Mouse (Mus musculus) hindbrain, embryonic 15.5 days (tissue): ENCODE measurements around the gene Lipe. TPM values are rescaled to one million over a fixed set of nuclear protein-coding genes. Genes with fewer than 3 reads are reported as not detected.
A peak's percentile ranks its signal among the peaks of the same experiment; 100 is the strongest.
"Not testable (repeated sequence)": the region's sequence is repeated elsewhere in the genome, so short reads cannot be mapped to it uniquely, and the experiment has no call there.

Source experiments
- ATAC-seq: fragments of 200-750 bp; cut with Nextera tagmentation; 2 replicates; pipeline ENCODE4 v1.8.0; 2017; ENCODE audit warnings: low read depth, moderate number of reproducible peaks, moderate TSS enrichment; ENCODE audit not compliant: low FRiP score
- H3K27ac ChIP-seq: fragments of 300-500 bp; sonication (generic); replicated peaks from 2 replicates; pipeline ENCODE4 v1.5.1; 2015; ENCODE audit warnings: mild to moderate bottlenecking, inconsistent platforms
- H3K27me3 ChIP-seq: fragments of 300-500 bp; sonication (generic); 2 replicates; pipeline ENCODE4 v1.6.1; 2015; ENCODE audit warnings: control low read depth, inconsistent platforms
- H3K36me3 ChIP-seq: fragments of 300-500 bp; sonication (generic); 2 replicates; pipeline ENCODE4 v1.6.1; 2015; ENCODE audit warnings: control low read depth, inconsistent platforms
- H3K4me1 ChIP-seq: fragments of 300-500 bp; sonication (generic); replicated peaks from 2 replicates; pipeline ENCODE4 v1.6.1; 2015; ENCODE audit warnings: control low read depth, inconsistent platforms
- H3K4me2 ChIP-seq: fragments of 300-500 bp; sonication (generic); 2 replicates; pipeline ENCODE4 v1.6.1; 2015; ENCODE audit warnings: moderate library complexity, mild to moderate bottlenecking, inconsistent platforms
- H3K4me3 ChIP-seq: fragments of 300-500 bp; sonication (generic); 2 replicates; pipeline ENCODE4 v1.5.1; 2015; ENCODE audit warnings: mild to moderate bottlenecking, inconsistent platforms
- H3K9ac ChIP-seq: fragments of 300-500 bp; sonication (generic); 2 replicates; pipeline ENCODE4 v1.6.1; 2015; ENCODE audit warnings: inconsistent platforms
- H3K9me3 ChIP-seq: fragments of 300-500 bp; sonication (generic); 2 replicates; pipeline ENCODE4 v1.6.1; 2016; ENCODE audit warnings: control low read depth, inconsistent platforms
- WGBS: fragments of 180-500 bp; shearing (Covaris S2); methylation state at CpG from one replicate; pipeline ENCODE4 v1.1.7; 2015; 5-methylcytosine and 5-hydroxymethylcytosine counted together
- polyA plus RNA-seq: library from polyadenylated mRNA; unstranded; fragments of >200 nt; fragmentation: Nextera tagmentation; extraction: Ambion mirVana; gene quantifications from 2 replicates; pipeline ENCODE4 v1.2.1, GENCODE M21; 2015

Lipe gene
- polyA plus RNA-seq, 1 experiment from 2014 or later: 11.0 TPM

- H3K4me2 ChIP-seq: no peak overlapping the region
- H3K27me3 ChIP-seq: no peaks in the 10 kb centered on the region
- no peaks in the 10 kb centered on the region for H3K36me3 ChIP-seq
- WGBS: 41% methylated on average over 4 of the region's 4 CpGs
- H3K27ac ChIP-seq: no peak overlapping the region
- no peaks in the 10 kb centered on the region for H3K9me3 ChIP-seq
- H3K9ac ChIP-seq: no peak overlapping the region
- no peaks in the 10 kb centered on the region for H3K4me1 ChIP-seq
- H3K4me3 ChIP-seq: no peak overlapping the region
- ATAC-seq: no peak
These were observed 10.7 kb upstream of the Lipe start for GRCm38 (mm10) chr7:25409114-25409760.

DNA sequence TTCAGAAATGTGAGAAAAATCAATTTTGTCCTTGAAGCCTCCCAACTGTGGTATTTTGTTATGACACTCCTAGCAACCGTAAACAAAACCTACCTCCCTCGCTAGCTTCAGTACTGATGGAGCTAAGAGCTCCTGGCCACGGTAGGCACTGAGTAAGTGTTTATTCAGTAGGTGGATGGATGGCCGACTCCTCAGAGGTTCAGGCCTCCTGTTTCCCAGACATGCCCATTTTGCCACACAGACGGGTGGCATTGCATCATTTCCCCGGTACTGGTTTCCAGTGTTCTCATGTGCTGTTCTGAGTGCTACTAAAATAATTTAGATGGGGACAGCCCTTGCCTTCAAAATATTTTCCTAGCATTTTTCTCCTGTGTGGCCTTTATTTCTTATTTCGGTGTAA lies 8.0 kb upstream of the Lipe start:
- Histone ChIP-seq H3K9ac (no peak overlapping the region), H3K27ac (no peak overlapping the region), H3K4me1 (no peaks in the 10 kb centered on the region), H3K36me3 (no peaks in the 10 kb centered on the region), H3K4me3 (no peak overlapping the region), H3K27me3 (no peaks in the 10 kb centered on the region), H3K9me3 (no peaks in the 10 kb centered on the region), H3K4me2 (no peak overlapping the region)
- no peak for ATAC-seq
- WGBS: 90% methylated on average over 7 of the region's 7 CpGs

DNA sequence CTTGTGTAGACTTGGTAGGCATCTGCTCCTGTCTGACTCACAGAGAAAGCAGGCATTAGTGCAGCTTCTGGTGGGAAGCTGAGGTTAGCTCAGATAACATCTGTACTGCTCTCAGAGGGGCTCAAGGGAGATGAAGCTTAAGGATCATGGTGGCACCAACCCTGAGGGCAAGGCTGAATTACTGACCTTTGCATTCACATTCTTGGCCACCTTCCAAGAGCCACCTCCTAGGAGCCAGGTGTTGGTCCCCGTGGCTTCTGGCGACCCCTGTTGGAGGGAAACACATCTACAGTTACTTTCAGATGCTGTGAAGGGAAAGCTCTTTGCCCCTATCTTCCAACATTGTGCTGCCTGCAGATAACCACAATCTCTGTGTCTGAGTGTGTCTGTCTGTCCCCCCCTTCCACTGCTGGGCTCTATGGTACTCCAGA lies 4.2 kb upstream of the Lipe start:
- Histone ChIP-seq H3K4me3 (no peak overlapping the region), H3K27me3 (no peaks in the 10 kb centered on the region), H3K36me3 (no peaks in the 10 kb centered on the region), H3K9ac (no peak overlapping the region), H3K4me1 (no peaks in the 10 kb centered on the region), H3K4me2 (no peak overlapping the region), H3K27ac (no peak overlapping the region), H3K9me3 (no peaks in the 10 kb centered on the region)
- no peak for ATAC-seq
- 0% methylated on average over 2 of the region's 2 CpGs for WGBS

- H3K27ac ChIP-seq: no peak overlapping the region
- no peak for ATAC-seq
- H3K4me3 ChIP-seq: no peak overlapping the region
- no peak overlapping the region for H3K9ac ChIP-seq
- H3K27me3 ChIP-seq: no peaks in the 10 kb centered on the region
- H3K4me1 ChIP-seq: peaks cover 3% of the 10 kb centered on the region
- no peak overlapping the region for H3K4me2 ChIP-seq
- no peaks in the 10 kb centered on the region for H3K36me3 ChIP-seq
- WGBS: 37% methylated on average over 5 of the region's 5 CpGs
- H3K9me3 ChIP-seq: no peaks in the 10 kb centered on the region
These were observed 3.5 kb upstream of the Lipe start for GRCm38 (mm10) chr7:25401986-25402385.

- H3K4me2 ChIP-seq: no peak overlapping the region
- 70% methylated on average over 2 of the region's 2 CpGs for WGBS
- H3K27me3 ChIP-seq: no peaks in the 10 kb centered on the region
- peaks cover 7% of the 10 kb centered on the region for H3K4me1 ChIP-seq
- H3K9me3 ChIP-seq: no peaks in the 10 kb centered on the region
- no peak overlapping the region for H3K4me3 ChIP-seq
- H3K9ac ChIP-seq: no peak overlapping the region
- H3K36me3 ChIP-seq: no peaks in the 10 kb centered on the region
- no peak for ATAC-seq
- no peak overlapping the region for H3K27ac ChIP-seq
These were observed 3.0 kb upstream of the Lipe start for GRCm38 (mm10) chr7:25401551-25401950.

- H3K27me3 ChIP-seq, H3K36me3 ChIP-seq, H3K4me3 ChIP-seq, H3K4me2 ChIP-seq, H3K9ac ChIP-seq, H3K9me3 ChIP-seq, H3K27ac ChIP-seq, ATAC-seq: not testable (repeated sequence)
- peaks cover 21% of the 10 kb centered on the region for H3K4me1 ChIP-seq
These were observed 518 bp upstream of the Lipe start for GRCm38 (mm10) chr7:25399028-25399427.

DNA sequence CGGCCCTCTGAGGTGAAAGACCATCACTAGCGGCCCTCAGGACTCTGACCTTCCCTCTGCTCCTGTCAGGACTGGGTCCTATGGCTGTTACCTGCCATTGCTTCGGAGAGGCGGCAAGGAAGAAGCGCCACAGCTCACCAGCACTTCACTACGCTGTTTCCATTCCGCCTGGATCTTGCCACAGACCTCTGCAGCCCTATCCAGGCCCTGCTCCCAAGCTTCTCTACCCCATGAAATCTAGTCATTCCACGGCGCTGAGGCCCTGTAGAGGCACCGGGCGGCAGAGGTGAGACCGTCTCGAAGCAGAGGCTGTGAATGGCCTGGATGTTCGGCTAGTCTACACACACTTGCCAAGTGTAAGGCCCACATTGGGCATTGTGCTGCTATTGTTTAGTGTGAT lies 1.9 kb downstream of the Lipe start:
- ATAC-seq: peak; percentile 15; the same call in 1 of the 2 replicates
- Histone ChIP-seq H3K4me1 (peaks cover 37% of the 10 kb centered on the region), H3K36me3 (no peaks in the 10 kb centered on the region), H3K9ac (no peak overlapping the region), H3K4me2 (peak overlapping the region; percentile 70), H3K4me3 (peak overlapping the region; percentile 78), H3K27ac (peak overlapping the region; percentile 83), H3K9me3 (no peaks in the 10 kb centered on the region), H3K27me3 (no peaks in the 10 kb centered on the region)
- WGBS: 87% methylated on average over 14 of the region's 14 CpGs

DNA sequence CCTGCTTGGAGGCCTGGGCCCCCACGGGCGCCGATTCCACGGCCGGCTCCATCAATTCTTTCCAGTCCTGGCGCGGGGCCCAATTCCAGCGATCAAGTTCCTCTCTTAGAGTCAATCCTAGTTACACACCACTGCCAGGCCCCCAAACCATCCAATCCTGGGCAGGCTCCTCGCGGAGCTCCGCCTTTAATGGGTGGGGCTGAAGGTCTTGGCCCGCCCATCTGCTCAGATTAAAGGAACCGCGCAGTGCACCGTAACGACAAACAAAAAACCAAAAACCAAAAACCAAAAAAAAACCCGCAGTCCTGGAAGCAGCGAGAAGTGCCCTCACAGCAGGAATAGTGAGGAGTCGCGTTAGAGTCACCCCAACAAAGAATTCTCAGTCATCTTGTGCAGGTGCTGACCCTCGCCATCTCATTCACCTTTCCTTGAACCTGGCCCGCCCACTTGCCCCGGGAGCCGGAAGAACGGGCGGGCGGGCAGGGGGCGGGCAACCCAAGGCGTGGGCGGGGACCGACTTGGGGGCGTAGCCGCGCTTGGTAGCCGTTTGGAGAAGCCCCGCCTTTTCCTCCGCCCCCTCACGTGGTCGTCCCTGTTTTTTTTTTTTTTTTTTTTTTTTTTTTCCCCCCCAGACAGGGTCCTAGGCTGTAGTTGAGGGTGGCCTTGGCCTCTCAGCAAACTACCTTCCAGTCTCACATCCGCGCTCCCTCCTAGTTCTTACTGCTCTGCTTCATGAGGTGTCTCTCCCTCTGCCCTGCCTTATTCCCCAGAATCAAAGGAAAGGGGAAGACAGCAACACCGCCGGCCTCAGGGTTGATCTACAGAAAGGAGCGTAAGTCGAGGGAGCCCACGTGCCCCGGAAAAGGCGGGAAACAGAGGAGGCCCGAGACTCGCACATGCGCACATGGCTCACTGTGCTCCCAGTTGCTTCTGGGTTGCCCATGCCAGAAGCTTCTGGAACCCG lies 2.7 kb downstream of the Lipe start:
- H3K4me3 ChIP-seq: peak overlapping the region; percentile 78
- peak overlapping the region; percentile 79 for H3K9ac ChIP-seq
- WGBS: 5% methylated on average over 49 of the region's 52 CpGs
- no peaks in the 10 kb centered on the region for H3K9me3 ChIP-seq
- no peaks in the 10 kb centered on the region for H3K36me3 ChIP-seq
- peak overlapping the region; percentile 83 for H3K27ac ChIP-seq
- H3K27me3 ChIP-seq: no peaks in the 10 kb centered on the region
- ATAC-seq: peak; percentile 96
- peak overlapping the region; percentile 70 for H3K4me2 ChIP-seq
- peaks cover 42% of the 10 kb centered on the region for H3K4me1 ChIP-seq

DNA sequence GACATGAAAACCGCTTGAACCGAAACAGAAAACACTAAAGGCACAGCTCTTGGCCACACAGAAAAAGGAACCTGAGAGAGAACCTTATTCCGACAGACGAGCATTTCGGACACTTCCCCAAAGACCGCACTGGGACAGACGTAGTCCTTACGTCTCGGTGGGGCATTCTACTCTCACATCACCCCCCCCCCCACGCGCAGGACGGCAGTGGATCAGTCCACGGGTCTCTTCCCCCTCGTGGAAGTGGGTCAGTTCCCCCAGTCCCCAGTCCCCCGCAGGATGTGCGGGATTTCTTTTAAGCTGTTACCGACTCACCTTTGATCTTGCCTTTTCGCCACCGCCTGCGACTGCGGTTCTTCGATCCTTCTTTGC lies 3.3 kb downstream of the Lipe start:
- WGBS: under 1% methylated on average over 22 of the region's 22 CpGs
- peak; percentile 55 for ATAC-seq
- Histone ChIP-seq H3K9me3 (no peaks in the 10 kb centered on the region), H3K4me1 (peaks cover 47% of the 10 kb centered on the region), H3K9ac (peak overlapping the region; percentile 79), H3K4me3 (peak overlapping the region; percentile 78), H3K4me2 (peak overlapping the region; percentile 70), H3K36me3 (no peaks in the 10 kb centered on the region), H3K27ac (peak overlapping the region; percentile 83), H3K27me3 (no peaks in the 10 kb centered on the region)

DNA sequence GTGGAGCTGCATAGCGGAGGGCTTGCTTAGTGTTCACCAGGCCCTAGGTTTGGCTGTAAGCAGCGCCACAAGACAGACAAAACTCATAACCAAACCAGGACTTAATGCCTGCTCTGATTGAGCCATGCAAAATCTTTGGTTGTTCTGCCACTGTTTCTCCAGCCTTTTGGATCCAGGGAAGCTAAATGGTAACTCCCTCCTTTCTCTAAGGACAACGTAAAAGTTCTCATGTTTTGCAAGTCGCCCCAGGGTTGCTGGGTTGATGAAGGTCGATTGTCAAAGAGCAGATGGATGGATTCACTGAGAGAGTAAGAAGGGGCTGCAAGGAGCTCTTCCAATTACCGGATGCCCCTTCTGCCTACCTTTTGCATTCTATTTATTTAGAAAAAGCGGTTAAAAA lies 3.8 kb downstream of the Lipe start:
- H3K36me3 ChIP-seq: no peaks in the 10 kb centered on the region
- H3K4me3 ChIP-seq: peak overlapping the region; percentile 78
- H3K27me3 ChIP-seq: no peaks in the 10 kb centered on the region
- peak overlapping the region; percentile 70 for H3K4me2 ChIP-seq
- H3K4me1 ChIP-seq: peaks cover 50% of the 10 kb centered on the region
- no peak for ATAC-seq
- WGBS: 8% methylated on average over 7 of the region's 7 CpGs
- H3K9me3 ChIP-seq: no peaks in the 10 kb centered on the region
- H3K9ac ChIP-seq: peak overlapping the region; percentile 79
- peak overlapping the region; percentile 83 for H3K27ac ChIP-seq

GRCm38 (mm10) chr7:25393451-25394210 lies 4.9 kb downstream of the Lipe start:
- Histone ChIP-seq H3K9me3 (no peaks in the 10 kb centered on the region), H3K27me3 (no peaks in the 10 kb centered on the region), H3K27ac (no peak overlapping the region), H3K4me1 (peaks cover 50% of the 10 kb centered on the region), H3K4me3 (peak overlapping the region; percentile 78), H3K36me3 (no peaks in the 10 kb centered on the region), H3K9ac (no peak overlapping the region), H3K4me2 (peak overlapping the region; percentile 70)
- WGBS: 74% methylated on average over 8 of the region's 8 CpGs
- no peak for ATAC-seq

DNA sequence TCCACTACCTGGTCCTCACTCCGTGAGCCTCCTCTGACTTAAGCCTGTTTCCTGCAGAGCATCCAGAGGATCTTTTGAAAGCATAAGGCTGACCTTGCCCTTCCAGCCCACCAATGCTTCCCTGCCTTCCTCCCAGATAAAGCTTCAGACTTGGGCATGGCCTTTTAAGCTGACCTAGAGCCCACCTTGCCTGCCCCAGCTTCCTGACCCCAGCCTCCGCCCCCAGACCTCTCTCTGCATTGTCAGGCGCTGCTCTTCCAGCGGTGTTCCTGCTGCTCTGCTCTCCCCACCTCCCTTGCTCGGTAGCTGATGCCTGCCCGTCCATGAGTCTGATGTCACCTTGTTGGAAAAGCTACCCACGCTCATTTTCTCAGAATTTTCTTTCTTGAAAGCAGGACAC lies 5.7 kb downstream of the Lipe start:
- peak overlapping the region; percentile 70; the same call in 1 of the 2 replicates for H3K4me2 ChIP-seq
- peaks cover 50% of the 10 kb centered on the region for H3K4me1 ChIP-seq
- no peak for ATAC-seq

More for the DNA sequence above, 5.7 kb downstream of the Lipe start:
- 46% methylated on average over 7 of the region's 7 CpGs for WGBS
- Histone ChIP-seq H3K4me3 (no peak overlapping the region), H3K9ac (no peak overlapping the region), H3K27me3 (no peaks in the 10 kb centered on the region), H3K9me3 (no peaks in the 10 kb centered on the region), H3K36me3 (peaks cover 4% of the 10 kb centered on the region), H3K27ac (no peak overlapping the region)
